Mouse (Mus musculus) CD4-positive, CD25-positive, alpha-beta regulatory T cell (primary cell): ENCODE data around the gene Rufy1. TPM values are rescaled to one million over a fixed set of nuclear protein-coding genes. Genes with fewer than 3 reads are reported as not detected.

Source experiments
- polyA plus RNA-seq: library from polyadenylated mRNA; unstranded; fragments of 100-300 nt; shearing (Covaris generic); gene quantifications from one replicate; pipeline ENCODE4 v1.2.1, GENCODE M21; 2017

Rufy1 gene
- polyA plus RNA-seq, result 34.0 TPM

GRCm38 (mm10) chr11:50430277-50431133 is at the start of gene Rufy1:
Gene Rufy1 (minus strand): TSS chr11:50431125.

GRCm38 (mm10) chr11:50376911-50377891 is 53.7 kb downstream of the Rufy1 start, which contains the start of gene Hnrnph1:
Gene Hnrnph1 (plus strand): TSS chr11:50376990.

GRCm38 (mm10) chr11:50354162-50354561 is 76.8 kb downstream of the Rufy1 start, which contains the start of gene Cby3:
Gene Cby3 (plus strand): TSS chr11:50354462.

Other genes with a start within 250 kb of the Rufy1 start
- 391 TPM for gene Sqstm1, start 220.3 kb downstream of the Rufy1 start, polyA plus RNA-seq
- 17.3 TPM for gene Mgat4b, start 220.2 kb downstream of the Rufy1 start, polyA plus RNA-seq
- gene Ltc4s, start 192.5 kb downstream of the Rufy1 start, polyA plus RNA-seq, result 0.93 TPM
- 4.7 TPM for gene Maml1, start 138.8 kb downstream of the Rufy1 start, polyA plus RNA-seq
- gene Canx, start 105.5 kb downstream of the Rufy1 start, polyA plus RNA-seq, result 188 TPM
- gene Cby3, start 76.7 kb downstream of the Rufy1 start, polyA plus RNA-seq, result not detected
- 234 TPM for gene Hnrnph1, start 54.1 kb downstream of the Rufy1 start, polyA plus RNA-seq
- 0.11 TPM for gene Adamts2, start 171.0 kb upstream of the Rufy1 start, polyA plus RNA-seq